Mouse (Mus musculus) frontal cortex, postnatal 10 days (tissue): ENCODE results near the gene T2.
"Not testable (repeated sequence)": the region's sequence is repeated elsewhere in the genome, so short reads cannot be mapped to it uniquely, and the experiment has no call there.

ENCODE experiments used
- DNase-seq, 2 experiments: peaks; one replicate each; pipeline ENCODE4 v3.0.0; 2022; ENCODE audit warnings: low spot score in 2 of 2, mixed read lengths in 1 of 2

T2 gene

GRCm38 (mm10) chr17:8367514-8368480, 12.0 kb downstream of the T2 start:
- peak; percentile 51 to 73 for DNase-seq

GRCm38 (mm10) chr17:8368570-8368969, 12.8 kb downstream of the T2 start:
- peak; percentile 59 to 71 for DNase-seq

- DNase-seq, result no peak
Measured at GRCm38 (mm10) chr17:8369171-8369570, 13.4 kb downstream of the T2 start.

- no peak for DNase-seq
Measured at GRCm38 (mm10) chr17:8370634-8371229, 14.9 kb downstream of the T2 start.

- DNase-seq, result peak; percentile 82 to 86
Measured at GRCm38 (mm10) chr17:8371834-8372233, 16.0 kb downstream of the T2 start.

- DNase-seq, result peak; percentile 67 to 78
Measured at GRCm38 (mm10) chr17:8372286-8373046, 16.7 kb downstream of the T2 start.

- no peak for DNase-seq
Measured at GRCm38 (mm10) chr17:8377298-8377697, 21.5 kb downstream of the T2 start.

- no peak for DNase-seq
Measured at GRCm38 (mm10) chr17:8385441-8385840, 29.6 kb downstream of the T2 start.

- peak in 1 of 2 experiments; percentile 55 for DNase-seq
Measured at GRCm38 (mm10) chr17:8388463-8388862, 32.7 kb downstream of the T2 start.

- no peak for DNase-seq
Measured at GRCm38 (mm10) chr17:8388990-8389789, 33.4 kb downstream of the T2 start.

- no peak for DNase-seq
Measured at GRCm38 (mm10) chr17:8389790-8390095, 34.0 kb downstream of the T2 start.

- DNase-seq, result no peak
Measured at GRCm38 (mm10) chr17:8390487-8390886, 34.7 kb downstream of the T2 start.

- DNase-seq, result no peak
Measured at GRCm38 (mm10) chr17:8396371-8396770, 40.6 kb downstream of the T2 start.

GRCm38 (mm10) chr17:8397946-8398345, 42.2 kb downstream of the T2 start:
- no peak for DNase-seq

- not testable (repeated sequence) for DNase-seq
Measured at GRCm38 (mm10) chr17:8403932-8404331, 48.1 kb downstream of the T2 start.

- no peak for DNase-seq
Measured at GRCm38 (mm10) chr17:8406285-8406684, 50.5 kb downstream of the T2 start.

- not testable (repeated sequence) for DNase-seq
Measured at GRCm38 (mm10) chr17:8408002-8408401, 52.2 kb downstream of the T2 start.

GRCm38 (mm10) chr17:8408589-8409295, 53.0 kb downstream of the T2 start:
- no peak for DNase-seq

GRCm38 (mm10) chr17:8410330-8410729, 54.5 kb downstream of the T2 start:
- DNase-seq, result no peak

GRCm38 (mm10) chr17:8413656-8414055, 57.9 kb downstream of the T2 start:
- no peak for DNase-seq

GRCm38 (mm10) chr17:8415533-8415932, 59.7 kb downstream of the T2 start:
- no peak for DNase-seq
